Mouse (Mus musculus): ENCODE data around the gene Tcf25.
A peak's percentile ranks its signal among the peaks of the same experiment; 100 is the strongest.

The Tcf25 gene

DNA sequence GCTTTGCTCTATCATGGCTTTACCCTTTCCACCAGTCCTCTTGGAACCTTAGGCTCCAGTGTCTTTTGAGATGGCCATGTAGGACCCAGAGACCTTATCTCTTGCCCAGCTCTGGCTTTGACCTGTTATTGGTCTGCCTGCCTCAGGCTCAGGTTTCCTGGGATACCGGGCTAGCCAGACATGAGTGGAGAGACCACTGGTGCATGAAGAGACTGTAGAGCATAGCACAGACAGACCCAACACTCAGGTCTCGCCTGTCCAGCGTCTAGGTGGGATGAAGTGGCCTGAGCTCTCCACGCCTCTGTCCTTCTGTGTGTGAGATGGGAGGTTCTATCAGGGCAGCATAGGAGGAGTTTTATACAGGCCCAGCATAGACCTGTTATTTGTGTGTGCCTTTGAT lies 24.5 kb upstream of the Tcf25 start:
- no peak for DNase-seq (ENCODE audit: low read depth, low spot score)

DNA sequence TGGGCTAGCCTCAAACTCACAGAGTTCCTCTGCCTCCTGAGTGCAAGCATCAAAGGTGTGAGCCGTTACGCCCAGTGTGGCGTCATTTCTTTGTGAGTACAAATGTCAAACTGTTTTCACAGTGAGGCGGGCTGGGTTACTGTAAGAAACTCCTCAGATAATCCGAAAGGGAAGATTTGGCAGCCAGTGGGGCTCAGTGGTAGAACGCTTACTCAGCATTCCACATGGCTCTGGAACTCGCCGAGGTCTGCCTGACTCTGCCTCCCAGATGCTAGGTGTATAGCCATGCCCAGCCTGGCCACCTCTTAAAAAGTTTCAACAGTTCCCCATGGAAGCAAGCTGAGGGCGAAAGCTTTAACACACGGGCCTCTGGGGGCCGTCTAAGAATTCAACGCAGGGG lies 21.4 kb upstream of the Tcf25 start:
- DNase-seq (ENCODE audit: low read depth, low spot score) = no peak

DNA sequence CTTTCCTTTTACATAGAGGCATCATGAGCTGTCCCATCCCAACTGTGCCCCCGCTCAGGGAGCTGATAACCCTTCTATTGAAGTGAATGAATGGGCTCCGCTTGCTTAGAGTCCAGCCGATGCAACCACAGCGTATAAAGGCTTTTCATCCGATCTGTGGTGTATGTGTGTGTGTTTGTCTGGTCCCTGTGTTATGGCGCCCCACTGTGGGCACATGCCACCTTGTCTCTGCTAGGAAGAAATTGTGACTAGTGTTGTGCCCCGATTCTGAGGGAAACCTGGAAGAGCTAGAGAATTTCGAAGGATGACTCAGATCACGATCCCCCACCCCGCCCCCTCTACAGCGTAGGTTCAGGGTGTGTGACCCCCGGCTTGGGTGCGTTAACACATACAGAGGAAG lies 20.8 kb upstream of the Tcf25 start:
- DNase-seq (ENCODE audit: low read depth, low spot score) = no peak

DNA sequence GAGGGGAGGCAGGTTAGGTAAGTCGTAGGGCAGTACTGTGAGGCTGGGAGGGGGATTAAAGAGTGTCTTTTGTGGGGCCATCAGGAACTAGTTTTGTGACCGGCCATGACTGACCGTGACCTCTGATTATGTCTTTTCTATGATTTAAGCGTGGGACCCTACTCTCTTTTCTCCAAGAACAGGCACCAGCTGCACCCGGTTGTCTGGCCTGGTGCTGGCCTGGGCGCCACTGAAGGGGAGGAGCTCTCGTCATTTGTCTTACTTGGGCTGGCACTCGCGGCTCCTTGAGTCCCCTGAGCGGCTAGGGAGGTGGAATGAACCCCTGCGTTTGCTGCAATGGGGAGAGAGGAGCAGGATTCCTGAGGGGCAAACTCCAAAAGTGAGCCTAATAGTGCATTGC lies 20.3 kb upstream of the Tcf25 start:
- DNase-seq (ENCODE audit: low read depth, low spot score) = no peak

DNA sequence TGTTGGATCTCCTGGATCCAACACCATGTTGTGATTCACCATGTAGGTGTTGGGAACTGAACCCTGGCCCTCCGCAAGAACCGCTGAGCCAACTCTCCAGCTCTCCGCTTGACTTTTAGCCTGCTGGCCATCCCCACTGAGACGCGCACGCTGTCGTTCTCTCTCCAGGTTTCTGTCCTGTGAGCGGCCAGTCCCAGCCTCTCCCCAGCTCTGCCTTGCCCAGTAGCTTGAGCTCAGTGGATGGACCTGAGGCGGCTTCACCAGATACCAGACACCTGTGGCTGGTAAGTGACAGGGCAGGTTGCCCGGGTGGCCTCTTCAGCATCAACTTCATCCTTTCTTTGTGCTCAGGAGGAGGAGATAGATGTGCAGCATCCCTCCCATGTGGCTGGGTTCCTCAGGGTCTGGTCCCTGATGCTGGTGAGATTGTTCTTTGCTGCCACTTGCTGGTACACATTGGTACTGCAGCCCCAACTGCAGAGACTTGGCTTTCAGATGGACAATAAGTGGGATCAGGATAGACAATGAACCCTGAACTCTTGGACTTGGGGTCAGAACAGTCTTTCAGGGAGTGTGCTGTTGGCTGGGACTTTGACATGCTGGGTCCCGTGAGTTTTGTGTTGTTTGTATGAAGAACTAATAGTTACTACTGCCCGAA lies 12.3 kb upstream of the Tcf25 start:
- peak; percentile 75 for DNase-seq (ENCODE audit: low read depth, low spot score)

DNA sequence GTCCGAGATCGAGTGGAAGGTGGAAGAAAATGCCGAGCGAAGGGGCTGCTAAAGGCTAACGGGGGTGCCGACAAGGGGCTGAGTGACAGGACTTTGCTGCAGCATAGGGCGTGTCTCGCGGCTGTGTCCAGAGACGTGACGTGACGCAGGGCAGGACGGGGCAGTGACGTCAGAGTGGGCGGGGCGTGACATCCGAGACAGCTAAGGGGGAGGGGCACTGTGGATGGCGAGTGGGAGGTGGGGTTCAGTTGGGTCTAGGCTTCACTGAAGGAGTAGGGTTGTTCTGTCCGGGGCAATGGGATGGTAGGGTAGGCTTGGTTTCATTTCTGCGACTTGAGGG lies 656 bp downstream of the Tcf25 start:
- peak; percentile 94 for DNase-seq (ENCODE audit: low read depth, low spot score)

DNA sequence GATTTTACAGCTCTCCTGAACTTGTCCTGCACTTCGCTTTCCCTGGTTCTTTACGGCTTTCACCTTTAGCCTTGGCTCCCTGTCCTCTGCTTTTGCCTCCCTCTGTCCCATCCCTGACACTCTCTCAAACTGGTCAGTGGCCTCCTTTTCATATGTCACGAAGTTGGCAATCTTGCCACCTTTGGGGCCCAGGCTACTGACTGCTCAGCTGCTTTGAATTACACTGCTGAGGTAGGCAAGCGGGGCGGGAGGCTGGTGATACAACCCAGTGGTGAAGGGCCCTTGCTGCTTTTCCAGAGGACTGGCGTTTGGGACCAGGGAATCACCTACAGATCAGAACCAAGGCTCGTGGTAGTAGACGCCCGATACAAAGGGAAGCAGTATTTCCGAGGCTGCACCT lies 2.1 kb downstream of the Tcf25 start:
- no peak for DNase-seq (ENCODE audit: low read depth, low spot score)

DNA sequence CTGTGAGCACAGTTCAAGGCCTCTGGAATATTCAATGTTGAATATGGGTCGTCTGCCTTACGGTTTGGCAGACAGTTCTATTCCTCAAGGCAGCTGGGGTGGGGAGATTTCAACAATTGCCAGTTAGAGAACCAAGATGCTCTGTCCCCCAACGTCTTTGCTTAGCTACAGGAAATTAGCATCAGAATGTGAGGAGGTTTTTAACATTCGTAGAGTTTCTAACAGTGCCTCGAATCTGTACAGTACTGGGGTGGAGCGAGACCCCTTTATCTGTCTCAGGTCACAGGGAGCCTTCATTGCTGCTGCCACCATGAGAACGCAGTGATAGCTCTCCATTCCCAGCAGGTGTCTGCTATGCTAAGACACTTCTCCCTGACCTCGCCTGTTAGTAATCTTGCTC lies 2.6 kb downstream of the Tcf25 start:
- DNase-seq (ENCODE audit: low read depth, low spot score) = no peak

DNA sequence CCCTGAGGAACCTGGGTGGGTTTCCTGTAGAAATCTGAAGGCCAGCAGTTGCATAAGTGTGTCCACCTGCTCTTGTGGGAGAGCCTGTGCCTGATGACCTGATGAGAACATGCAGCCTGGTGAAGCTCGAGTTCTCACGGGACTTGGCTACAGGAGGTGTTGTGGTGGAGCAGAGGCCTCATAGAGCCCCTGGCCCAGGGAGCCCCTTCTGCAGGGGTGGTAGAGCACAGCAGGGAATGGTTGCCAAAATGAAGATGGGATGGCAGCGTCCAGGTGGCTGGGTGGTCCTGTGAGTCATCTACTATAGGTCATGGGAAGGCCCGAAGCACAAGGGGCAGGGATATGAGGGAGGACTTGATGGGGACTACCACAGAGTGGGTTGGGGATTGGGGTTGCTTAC lies 8.2 kb downstream of the Tcf25 start:
- no peak for DNase-seq (ENCODE audit: low read depth, low spot score)

DNA sequence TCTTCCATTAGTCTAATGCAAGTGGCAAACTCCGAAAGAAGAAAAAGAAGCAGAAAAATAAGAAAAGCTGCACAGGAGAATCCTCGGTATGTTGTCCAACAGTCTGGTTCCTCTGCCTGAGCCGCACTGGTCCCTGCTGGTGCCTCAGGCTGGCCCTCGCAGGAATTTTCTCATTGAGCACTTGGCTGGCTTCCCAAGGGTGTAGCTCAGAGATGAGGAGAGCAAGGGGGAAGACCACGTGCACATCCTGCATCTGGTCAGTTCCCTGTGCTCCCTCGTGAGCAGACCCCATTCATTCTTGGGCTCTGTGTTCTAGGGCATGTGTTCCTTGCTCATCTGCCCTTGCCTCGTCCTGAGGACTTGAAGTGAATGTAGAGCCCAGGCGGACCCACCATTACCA lies 9.0 kb downstream of the Tcf25 start:
- no peak for DNase-seq (ENCODE audit: low read depth, low spot score)

DNA sequence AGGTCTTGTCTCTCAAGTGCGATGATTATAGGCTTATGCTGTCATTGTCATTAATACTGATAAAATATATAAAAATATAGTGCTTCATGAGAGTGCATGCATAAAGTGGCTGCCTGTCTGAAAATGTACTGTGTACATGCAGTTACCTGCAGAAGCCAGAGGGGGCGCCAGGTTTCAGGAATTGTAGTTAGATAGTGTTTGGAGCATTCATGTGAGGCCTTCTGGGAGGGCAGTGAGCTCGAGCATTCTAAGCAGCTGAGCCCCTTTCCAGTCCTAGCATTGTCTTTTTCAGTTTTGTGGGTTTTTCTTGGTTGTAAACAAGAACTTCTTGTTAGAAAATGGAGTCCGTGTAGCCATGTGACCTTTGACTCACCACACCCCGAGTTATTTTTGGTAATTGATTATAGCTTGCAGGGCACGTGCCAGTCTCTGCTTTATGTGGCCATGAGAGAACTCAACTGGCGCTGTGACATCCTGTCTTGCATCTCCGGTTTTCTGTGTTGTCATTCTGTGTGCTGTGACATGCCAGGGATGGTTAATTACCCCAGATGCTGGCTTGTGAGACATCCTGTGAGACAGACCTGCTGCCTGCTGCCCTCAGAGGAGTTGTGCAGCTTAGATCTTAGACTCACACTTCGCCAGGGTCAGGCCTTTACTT lies 11.5 kb downstream of the Tcf25 start:
- DNase-seq (ENCODE audit: low read depth, low spot score) = no peak

DNA sequence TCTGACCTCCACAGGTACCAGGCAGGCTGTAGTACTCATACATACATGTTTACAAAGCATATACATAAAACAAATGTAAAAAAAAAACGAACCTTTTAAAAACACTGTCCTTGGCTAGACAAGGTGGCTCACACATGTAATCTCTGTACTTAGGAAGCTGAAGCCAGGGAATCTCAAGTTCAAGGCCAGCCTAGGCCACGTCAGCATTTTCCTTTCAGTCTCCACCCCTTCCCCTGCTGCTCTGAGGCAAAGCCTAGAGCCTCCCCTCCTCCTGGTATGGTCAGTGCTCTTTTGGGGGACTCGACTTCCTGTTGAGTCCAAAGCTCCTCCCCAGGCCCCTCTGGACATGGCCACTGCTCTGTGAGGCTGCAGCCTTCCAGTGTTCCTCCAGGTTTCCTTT lies 13.5 kb downstream of the Tcf25 start:
- no peak for DNase-seq (ENCODE audit: low read depth, low spot score)

DNA sequence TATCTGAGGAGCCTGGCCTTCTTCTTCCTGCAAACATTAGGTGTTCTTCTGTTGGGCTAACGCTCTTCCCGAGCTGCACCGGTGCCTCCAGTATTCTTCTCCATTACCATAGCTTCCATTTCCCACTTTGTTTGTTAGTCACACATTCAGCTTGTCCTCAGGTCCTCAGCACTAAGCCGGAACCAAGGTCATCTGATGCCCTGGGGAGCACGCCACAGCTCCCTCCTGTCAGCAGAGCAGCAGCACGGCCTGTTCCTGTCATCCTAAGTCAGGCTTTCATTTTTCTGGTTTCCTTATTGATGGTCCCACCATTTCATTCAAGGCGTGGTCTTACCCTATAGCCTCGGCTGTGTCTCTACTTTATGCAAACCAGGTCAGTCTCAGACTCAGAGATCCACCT lies 14.2 kb downstream of the Tcf25 start:
- no peak for DNase-seq (ENCODE audit: low read depth, low spot score)

DNA sequence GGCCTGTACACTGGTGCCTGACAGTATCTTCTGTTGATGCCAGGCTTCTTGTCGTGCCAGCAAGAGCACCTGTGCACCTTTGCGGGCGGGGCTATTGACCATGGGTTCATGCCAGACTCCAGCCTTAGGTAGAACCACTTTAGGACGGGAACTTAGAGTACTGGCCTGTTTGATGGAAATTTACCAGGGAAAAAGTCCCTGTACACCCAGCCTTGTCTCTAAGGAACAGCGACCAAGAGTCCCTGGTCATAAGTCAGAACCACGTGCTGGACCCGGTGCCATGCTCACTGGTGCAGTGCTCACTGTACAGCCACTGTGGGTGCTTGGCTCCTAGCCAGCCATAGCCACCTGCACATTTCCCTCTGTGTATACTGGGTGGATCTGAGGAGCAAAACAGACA lies 15.5 kb downstream of the Tcf25 start:
- no peak for DNase-seq (ENCODE audit: low read depth, low spot score)

DNA sequence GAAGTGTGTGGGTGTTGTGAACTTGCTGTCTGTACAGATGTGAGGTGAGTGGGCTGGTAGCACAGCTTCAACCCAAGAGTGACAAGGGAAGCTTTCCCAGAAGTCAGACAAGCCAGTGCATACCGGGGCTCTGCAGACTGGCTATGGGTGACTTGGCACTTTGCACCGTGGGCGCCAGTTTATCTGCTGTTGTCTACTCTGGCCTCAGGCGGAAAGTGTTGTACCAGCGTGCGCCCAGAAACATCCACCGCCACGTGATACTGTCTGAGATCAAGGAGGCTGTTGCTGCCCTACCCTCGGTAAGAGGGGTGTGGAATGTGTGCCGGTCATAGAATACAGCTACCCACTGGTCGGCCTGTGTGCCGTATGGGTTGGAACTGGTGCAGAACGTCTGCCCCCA lies 24.8 kb downstream of the Tcf25 start:
- DNase-seq (ENCODE audit: low read depth, low spot score) = no peak

DNA sequence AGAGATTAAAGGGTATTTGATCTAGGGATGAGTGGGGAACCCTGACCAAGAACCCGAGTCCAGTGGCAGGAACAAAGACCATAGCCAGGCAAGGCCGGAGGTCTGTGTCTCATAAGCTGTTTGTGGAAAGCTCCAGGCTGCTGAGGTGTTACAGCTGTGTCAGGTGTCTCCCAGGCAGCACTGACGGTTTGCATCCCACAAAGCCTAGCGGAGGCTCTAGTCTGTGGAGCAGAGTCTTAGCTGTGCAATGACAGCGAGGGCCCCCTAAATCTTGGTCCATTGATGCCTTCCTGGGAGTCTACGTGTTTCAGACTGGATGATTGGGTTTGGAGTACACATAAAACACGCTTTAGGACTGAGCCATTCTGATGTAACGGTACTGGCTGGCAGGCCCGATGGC lies 28.4 kb downstream of the Tcf25 start:
- no peak for DNase-seq (ENCODE audit: low read depth, low spot score)

DNA sequence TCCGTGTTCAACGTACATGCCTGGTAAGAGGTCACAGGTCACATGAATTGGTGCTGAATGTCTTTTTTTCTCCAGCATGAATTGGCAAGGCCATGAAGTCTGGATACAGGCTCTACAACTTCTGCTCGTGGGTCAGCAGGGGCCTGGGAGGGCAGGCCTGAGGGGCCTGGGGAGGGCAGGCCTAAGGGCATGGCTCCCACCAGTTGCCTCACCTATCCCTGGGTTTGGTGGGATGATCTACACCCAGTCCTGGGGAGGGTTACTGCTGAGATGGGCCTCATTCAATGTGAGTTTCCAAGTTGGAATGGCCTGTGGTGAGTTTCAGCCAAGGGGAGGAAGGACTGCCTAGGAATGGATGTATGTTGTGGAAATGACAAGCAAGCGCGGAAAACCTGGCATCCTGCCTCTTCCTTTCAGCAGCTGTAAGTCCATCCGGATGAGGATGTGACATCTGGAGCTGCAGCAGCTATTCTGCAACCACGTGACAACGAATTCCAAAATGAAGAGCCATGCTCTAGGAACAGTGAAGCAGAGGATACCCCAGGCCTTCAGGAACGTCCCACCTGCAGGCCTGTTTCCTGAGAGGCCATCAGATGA lies 29.3 kb downstream of the Tcf25 start:
- no peak for DNase-seq (ENCODE audit: low read depth, low spot score)

DNA sequence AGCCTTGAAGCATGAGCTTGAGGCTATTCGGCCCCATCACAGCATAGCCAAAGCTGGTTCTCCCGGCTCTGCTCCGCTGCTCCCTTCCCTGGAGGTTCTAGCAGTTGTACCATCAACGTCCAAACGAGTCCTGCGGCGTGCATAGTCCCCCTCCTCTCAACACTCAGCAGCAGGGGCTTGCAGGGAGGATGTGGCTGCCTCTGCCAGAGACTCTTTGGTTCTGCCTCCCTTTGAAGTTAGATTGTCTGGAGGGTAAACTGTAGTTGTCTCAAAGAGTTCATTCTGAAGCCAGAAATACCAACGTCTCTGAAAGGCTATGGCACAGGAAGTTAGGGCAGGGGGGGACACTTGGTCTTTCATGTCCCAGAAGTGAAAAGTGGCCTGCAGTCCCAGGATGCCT lies 31.0 kb downstream of the Tcf25 start:
- no peak for DNase-seq (ENCODE audit: low read depth, low spot score)

DNA sequence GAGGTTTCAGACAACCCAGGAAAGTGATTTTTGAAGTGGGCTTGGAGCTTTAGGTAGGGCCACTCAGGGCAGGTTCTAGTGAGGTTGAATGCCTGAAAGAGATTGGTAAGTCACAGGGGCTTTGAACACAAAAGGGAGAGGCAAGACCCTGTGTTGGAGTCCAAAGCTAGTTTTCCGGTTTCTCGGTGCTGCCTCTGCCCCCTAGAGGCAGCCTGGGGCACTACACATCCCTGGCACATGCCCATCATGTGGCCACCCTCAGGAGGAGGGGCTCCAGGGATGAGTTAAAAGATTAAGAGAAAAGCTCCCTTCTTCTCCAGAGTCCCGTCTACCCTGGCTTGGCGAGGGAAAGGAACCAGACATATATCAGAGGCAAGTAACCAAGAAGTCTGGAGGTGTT lies 33.2 kb downstream of the Tcf25 start, which contains the start of gene Mc1r:
TSS of gene Mc1r (plus strand) at position 322 of the 400 bp plus-strand sequence.
- peak; percentile 65 for DNase-seq (ENCODE audit: low read depth, low spot score)

DNA sequence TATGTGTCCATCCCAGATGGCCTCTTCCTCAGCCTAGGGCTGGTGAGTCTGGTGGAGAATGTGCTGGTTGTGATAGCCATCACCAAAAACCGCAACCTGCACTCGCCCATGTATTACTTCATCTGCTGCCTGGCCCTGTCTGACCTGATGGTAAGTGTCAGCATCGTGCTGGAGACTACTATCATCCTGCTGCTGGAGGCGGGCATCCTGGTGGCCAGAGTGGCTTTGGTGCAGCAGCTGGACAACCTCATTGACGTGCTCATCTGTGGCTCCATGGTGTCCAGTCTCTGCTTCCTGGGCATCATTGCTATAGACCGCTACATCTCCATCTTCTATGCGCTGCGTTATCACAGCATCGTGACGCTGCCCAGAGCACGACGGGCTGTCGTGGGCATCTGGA lies 34.1 kb downstream of the Tcf25 start:
- DNase-seq (ENCODE audit: low read depth, low spot score) = no peak

DNA sequence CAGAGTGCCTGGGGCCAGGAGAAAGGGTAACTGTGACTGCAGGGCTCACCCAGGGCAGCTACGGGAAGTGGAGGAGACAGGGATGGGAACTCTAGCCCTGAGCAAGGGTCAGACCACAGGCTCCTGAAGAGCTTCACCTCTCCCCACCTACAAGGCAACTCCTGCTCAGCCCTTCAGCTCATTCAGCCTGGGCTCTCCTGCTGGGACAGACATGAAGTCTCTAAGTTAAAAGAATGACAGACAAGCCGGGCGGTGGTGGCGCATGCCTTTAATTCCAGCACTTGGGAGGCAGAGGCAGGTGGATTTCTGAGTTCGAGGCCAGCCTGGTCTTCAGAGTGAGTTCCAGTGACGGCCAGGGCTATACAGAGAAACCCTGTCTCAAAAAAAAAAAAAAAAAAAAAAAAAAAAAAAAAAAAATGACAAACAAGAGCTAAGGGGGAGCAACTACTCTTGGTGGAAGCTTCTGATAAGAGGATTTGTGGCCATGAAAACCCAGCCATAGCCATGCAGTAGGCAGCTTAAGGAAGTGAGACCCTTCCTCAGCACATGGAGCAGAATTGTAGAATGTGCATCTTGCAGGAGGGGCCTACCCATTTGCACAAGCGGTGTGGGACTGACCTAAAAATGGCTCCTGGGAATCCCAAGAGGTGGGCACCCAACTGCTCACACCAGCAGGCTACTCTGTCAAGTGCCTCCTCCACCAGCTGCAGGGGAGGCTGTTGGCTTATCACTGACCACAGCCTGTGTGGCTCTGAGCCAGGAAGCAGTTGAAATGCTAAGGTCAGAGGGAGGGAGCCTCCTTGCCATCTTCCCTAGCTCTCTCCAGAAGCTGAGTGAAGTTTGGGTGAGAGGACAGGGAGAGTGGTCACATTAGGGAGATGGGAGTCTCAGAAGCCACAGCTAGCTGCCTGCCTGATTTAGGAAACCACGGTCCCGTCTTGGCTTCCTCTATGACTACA lies 35.3 kb downstream of the Tcf25 start:
- DNase-seq (ENCODE audit: low read depth, low spot score) = no peak

DNA sequence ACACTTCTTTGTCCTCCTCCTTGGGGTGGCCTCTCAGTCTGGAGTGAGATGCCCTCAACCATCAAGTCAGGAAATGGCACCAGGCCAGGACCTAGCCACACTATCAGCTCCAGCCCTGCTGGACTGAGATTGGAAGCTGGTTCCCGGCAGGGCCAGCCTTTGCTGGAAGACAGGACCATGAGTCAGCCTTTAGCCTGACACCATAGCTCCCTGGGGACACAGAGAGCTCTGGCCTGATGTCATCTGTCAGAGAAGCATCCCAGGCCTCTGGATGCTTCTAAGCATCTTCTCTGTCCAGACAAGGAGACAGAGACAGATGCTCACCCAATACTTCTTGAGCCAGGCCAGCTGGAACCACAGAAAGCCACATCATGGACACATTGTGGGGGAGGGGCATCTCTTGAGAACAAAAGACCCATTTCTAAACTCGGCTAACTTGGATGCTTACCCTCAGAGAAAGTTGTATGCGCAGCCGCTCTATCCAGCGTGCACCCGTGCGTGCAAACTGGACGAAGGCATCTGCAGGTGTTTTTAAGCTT lies 36.6 kb downstream of the Tcf25 start:
- no peak for DNase-seq (ENCODE audit: low read depth, low spot score)
